Mouse (Mus musculus) frontal cortex, postnatal 10 days (tissue): ENCODE measurements around the gene Comtd1.

Experiments
- DNase-seq, 2 experiments: peaks; one replicate each; pipeline ENCODE4 v3.0.0; 2022; ENCODE audit warnings: low spot score in 2 of 2, mixed read lengths in 1 of 2

Comtd1 gene

DNA sequence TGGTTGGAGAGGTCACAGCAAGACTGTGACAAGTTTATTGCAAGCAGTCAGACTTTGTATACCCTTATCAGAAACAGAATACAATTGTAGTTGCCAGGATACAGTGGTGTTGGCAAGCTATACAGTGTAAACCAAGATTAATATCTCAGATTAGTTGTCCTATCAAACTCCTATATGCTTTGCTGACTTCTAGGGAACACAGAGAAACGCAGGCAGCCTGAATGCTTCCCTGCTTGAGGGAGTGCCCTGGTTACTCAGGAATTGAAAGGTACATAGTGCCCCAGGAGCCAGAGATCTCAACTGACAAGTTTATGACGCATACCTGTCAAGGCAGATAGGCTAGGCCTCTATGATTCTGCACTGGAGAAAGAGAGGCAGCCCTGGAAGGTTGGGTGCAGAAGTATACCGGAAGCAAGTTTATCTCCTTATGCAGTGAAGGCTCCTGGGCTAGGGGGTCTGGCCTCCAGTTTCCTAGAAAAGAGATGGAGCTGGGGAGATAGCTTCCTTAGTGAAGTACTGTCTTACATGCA lies 42.1 kb downstream of the Comtd1 start:
- DNase-seq, result no peak

GRCm38 (mm10) chr14:21806203-21806602 lies 42.6 kb downstream of the Comtd1 start:
- no peak for DNase-seq

- no peak for DNase-seq
Observed at GRCm38 (mm10) chr14:21802543-21803206, 46.1 kb downstream of the Comtd1 start.

DNA sequence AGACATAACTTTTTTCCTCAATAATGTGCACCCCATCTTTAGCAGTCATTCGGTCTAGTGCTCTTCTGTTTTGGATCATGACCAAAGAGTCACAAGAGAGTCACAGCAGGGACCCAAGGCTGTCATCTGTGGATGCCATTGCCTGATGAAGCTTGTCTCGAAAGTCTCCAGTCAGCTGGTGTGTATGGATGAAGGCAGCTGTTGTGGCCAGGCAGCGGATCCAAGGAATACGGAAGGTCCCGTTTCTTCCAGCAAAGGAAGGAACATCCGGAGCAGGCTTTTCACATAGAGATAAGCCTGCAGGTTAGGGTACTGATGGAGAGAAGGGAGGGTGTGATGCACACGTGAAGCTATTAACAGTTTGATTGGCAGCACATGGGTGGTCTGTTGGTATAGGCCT lies 47.2 kb downstream of the Comtd1 start:
- DNase-seq, result no peak

DNA sequence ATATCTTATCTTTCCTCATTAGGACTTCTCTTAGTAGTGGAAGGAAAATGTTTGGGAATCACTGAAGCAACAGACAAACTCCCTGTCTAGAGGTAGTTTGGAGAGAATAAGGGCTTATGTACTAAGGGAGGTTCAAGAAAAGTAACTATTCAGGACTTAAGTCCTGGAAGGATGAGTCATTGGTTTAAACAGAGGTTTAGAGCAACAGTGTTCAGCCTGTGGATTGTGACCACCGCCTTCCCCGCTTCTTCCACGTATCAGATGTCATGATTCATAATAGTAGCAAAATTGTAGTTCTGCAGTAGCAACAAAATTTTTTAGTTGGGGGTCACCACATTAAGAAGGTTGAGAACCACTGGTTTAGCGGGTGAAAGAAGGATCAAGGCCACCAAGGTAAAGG lies 48.1 kb downstream of the Comtd1 start:
- no peak for DNase-seq
